Mouse (Mus musculus) CH12.LX (cell line): ENCODE data around the gene Gpr34. TPM values are rescaled to one million over a fixed set of nuclear protein-coding genes. Genes with fewer than 3 reads are reported as not detected.

Experiments
- DNase-seq: peaks from one replicate; pipeline ENCODE4 v3.0.0-alpha.2; 2013; ENCODE audit errors: extremely low read depth
- H3K27ac ChIP-seq: 2 replicates; pipeline ENCODE4 v1.5.1; 2012; ENCODE audit warnings: low read depth, mild to moderate bottlenecking, control low read depth, moderate library complexity; ENCODE audit not compliant: insufficient read depth
- H3K27me3 ChIP-seq: replicated peaks from 2 replicates; pipeline ENCODE3; 2012; ENCODE audit warnings: inconsistent platforms
- H3K36me3 ChIP-seq, 2 experiments: replicated peaks in 1 of 2; 2 replicates each; pipeline versions ENCODE3 to v1.6.1; 2012; ENCODE audit warnings: inconsistent platforms in 1 of 2, low read length in 1 of 2, mild to moderate bottlenecking in 1 of 2, mixed read lengths in 1 of 2, moderate library complexity in 1 of 2; ENCODE audit not compliant: control insufficient read depth in 1 of 2, insufficient read depth in 1 of 2
- H3K4me1 ChIP-seq, 2 experiments: 2 replicates each; pipeline ENCODE4 v1.6.1; 2012; ENCODE audit warnings: inconsistent platforms in 1 of 2, moderate library complexity in 1 of 2; ENCODE audit not compliant: insufficient read depth in 2 of 2, control insufficient read depth in 1 of 2
- H3K4me2 ChIP-seq: 2 replicates; pipeline ENCODE4 v1.6.1; 2012; ENCODE audit warnings: low read depth, mild to moderate bottlenecking, control low read depth; ENCODE audit not compliant: poor library complexity, insufficient read depth, severe bottlenecking
- H3K4me3 ChIP-seq, 3 experiments: fragments of 150-350 bp in 1 of 3; sonication (generic) in 1 of 3; replicated peaks in 1 of 3; 2 replicates each; pipeline versions ENCODE3 to v1.5.1; 2011 to 2012; ENCODE audit warnings: low read depth in 2 of 3, low read length in 2 of 3, mild to moderate bottlenecking in 2 of 3, moderate library complexity in 2 of 3, control low read depth in 1 of 3, improper control_type of control experiment in 1 of 3, inconsistent platforms in 1 of 3, mixed read lengths in 1 of 3; ENCODE audit not compliant: poor library complexity in 1 of 3
- H3K79me2 ChIP-seq: replicated peaks from 2 replicates; pipeline ENCODE4 v1.6.1; 2012; ENCODE audit warnings: mild to moderate bottlenecking, moderate library complexity; ENCODE audit not compliant: control insufficient read depth, poor library complexity, insufficient read depth, severe bottlenecking; ENCODE audit errors: extremely low read depth
- H3K9ac ChIP-seq: 2 replicates; pipeline ENCODE4 v1.6.1; 2012; ENCODE audit warnings: low read depth, mild to moderate bottlenecking, control low read depth, moderate library complexity; ENCODE audit not compliant: insufficient read depth
- H3K9me3 ChIP-seq: replicated peaks from 2 replicates; pipeline ENCODE3; 2012; ENCODE audit warnings: low read length, inconsistent platforms, mixed read lengths
- BHLHE40 ChIP-seq: IDR thresholded peaks from 2 replicates; pipeline ENCODE4 v1.6.1; 2011; ENCODE audit warnings: mild to moderate bottlenecking, low read depth, low read length, improper control_type of control experiment
- CHD1 ChIP-seq: IDR thresholded peaks from 2 replicates; pipeline ENCODE4 v1.6.1; 2012; ENCODE audit warnings: low read depth, low read length, improper control_type of control experiment, inconsistent platforms
- CHD2 ChIP-seq: IDR thresholded peaks from 2 replicates; pipeline ENCODE4 v1.6.1; 2011; ENCODE audit warnings: low read length, improper control_type of control experiment
- CTCF ChIP-seq, 2 experiments: IDR thresholded peaks in 1 of 2; conservative IDR thresholded peaks in 1 of 2; 2 replicates each; pipeline ENCODE4 v1.5.1; 2011 to 2012; ENCODE audit warnings: low read depth in 2 of 2, low read length in 2 of 2, improper control_type of control experiment in 1 of 2, inconsistent platforms in 1 of 2, mild to moderate bottlenecking in 1 of 2, moderate library complexity in 1 of 2
- E2F4 ChIP-seq: IDR thresholded peaks from 2 replicates; pipeline ENCODE4 v1.6.1; 2011; ENCODE audit warnings: low read depth, low read length, improper control_type of control experiment; ENCODE audit not compliant: insufficient replicate concordance
- ELF1 ChIP-seq: IDR thresholded peaks from 2 replicates; pipeline ENCODE4 v1.6.1; 2014; ENCODE audit warnings: low read depth, mild to moderate bottlenecking, inconsistent platforms, low read length, improper control_type of control experiment
- EP300 ChIP-seq: IDR thresholded peaks from 2 replicates; pipeline ENCODE4 v1.6.1; 2011; ENCODE audit warnings: low read length, improper control_type of control experiment
- ETS1 ChIP-seq: conservative IDR thresholded peaks from 2 replicates; pipeline ENCODE4 v1.6.1; 2012; ENCODE audit warnings: low read depth, mild to moderate bottlenecking, inconsistent platforms, low read length, improper control_type of control experiment, moderate library complexity
- GABPA ChIP-seq: IDR thresholded peaks from 2 replicates; pipeline ENCODE4 v1.6.1; 2012; ENCODE audit warnings: low read depth, low read length, improper control_type of control experiment, inconsistent platforms; ENCODE audit not compliant: insufficient replicate concordance
- HCFC1 ChIP-seq: IDR thresholded peaks from 2 replicates; pipeline ENCODE4 v1.6.1; 2012; ENCODE audit warnings: low read depth, mild to moderate bottlenecking, inconsistent platforms, low read length, improper control_type of control experiment
- IRF4 ChIP-seq: IDR thresholded peaks from 2 replicates; pipeline ENCODE4 v1.6.1; 2014; ENCODE audit warnings: low read depth, mild to moderate bottlenecking, inconsistent platforms, low read length, improper control_type of control experiment
- JUN ChIP-seq: IDR thresholded peaks from 2 replicates; pipeline ENCODE4 v1.6.1; 2011; ENCODE audit warnings: low read depth, mild to moderate bottlenecking, low read length, improper control_type of control experiment, moderate library complexity; ENCODE audit not compliant: insufficient read depth
- JUND ChIP-seq: conservative IDR thresholded peaks from 2 replicates; pipeline ENCODE4 v1.6.1; 2011; ENCODE audit warnings: low read depth, low read length, improper control_type of control experiment
- KAT2A ChIP-seq: IDR thresholded peaks from 2 replicates; pipeline ENCODE4 v1.6.1; 2012; ENCODE audit warnings: low read length, improper control_type of control experiment, inconsistent platforms; ENCODE audit not compliant: insufficient replicate concordance
- MAFK ChIP-seq: IDR thresholded peaks from 2 replicates; pipeline ENCODE4 v1.6.1; 2011; ENCODE audit warnings: low read length, improper control_type of control experiment; ENCODE audit not compliant: insufficient replicate concordance
- MAX ChIP-seq: IDR thresholded peaks from 2 replicates; pipeline ENCODE4 v1.6.1; 2011; ENCODE audit warnings: low read length, improper control_type of control experiment
- MAZ ChIP-seq: IDR thresholded peaks from 2 replicates; pipeline ENCODE4 v1.6.1; 2012; ENCODE audit warnings: low read depth, mild to moderate bottlenecking, inconsistent platforms, low read length, improper control_type of control experiment, moderate library complexity
- MEF2A ChIP-seq: IDR thresholded peaks from 2 replicates; pipeline ENCODE4 v1.6.1; 2014; ENCODE audit warnings: low read depth, mild to moderate bottlenecking, inconsistent platforms, low read length, improper control_type of control experiment, borderline replicate concordance
- MXI1 ChIP-seq: IDR thresholded peaks from 2 replicates; pipeline ENCODE4 v1.6.1; 2011; ENCODE audit warnings: mild to moderate bottlenecking, low read depth, low read length, improper control_type of control experiment
- MYC ChIP-seq: IDR thresholded peaks from 2 replicates; pipeline ENCODE4 v1.6.1; 2011; ENCODE audit warnings: low read depth, mild to moderate bottlenecking, improper control_type of control experiment, low read length
- NELFE ChIP-seq: IDR thresholded peaks from 2 replicates; pipeline ENCODE4 v1.6.1; 2011; ENCODE audit warnings: low read depth, low read length, improper control_type of control experiment
- NRF1 ChIP-seq: IDR thresholded peaks from 2 replicates; pipeline ENCODE4 v1.6.1; 2014; ENCODE audit warnings: low read depth, mild to moderate bottlenecking, inconsistent platforms, low read length, improper control_type of control experiment, moderate library complexity
- PAX5 ChIP-seq: IDR thresholded peaks from 2 replicates; pipeline ENCODE4 v1.6.1; 2012; ENCODE audit warnings: low read length, inconsistent platforms, mixed read lengths
- POLR2A ChIP-seq: IDR thresholded peaks from 2 replicates; pipeline ENCODE4 v1.6.1; 2011; ENCODE audit warnings: low read depth, mild to moderate bottlenecking, improper control_type of control experiment, low read length
- POLR2AphosphoS2 ChIP-seq: IDR thresholded peaks from 2 replicates; pipeline ENCODE4 v1.6.1; 2011; ENCODE audit warnings: low read depth, low read length, improper control_type of control experiment
- RAD21 ChIP-seq: IDR thresholded peaks from 2 replicates; pipeline ENCODE4 v1.6.1; 2011; ENCODE audit warnings: low read depth, mild to moderate bottlenecking, low read length, improper control_type of control experiment, moderate library complexity
- RCOR1 ChIP-seq: conservative IDR thresholded peaks from 2 replicates; pipeline ENCODE4 v1.6.1; 2012; ENCODE audit warnings: low read depth, mild to moderate bottlenecking, inconsistent platforms, low read length, improper control_type of control experiment
- SIN3A ChIP-seq: IDR thresholded peaks from 2 replicates; pipeline ENCODE4 v1.6.1; 2012; ENCODE audit warnings: low read length, improper control_type of control experiment, inconsistent platforms
- SMC3 ChIP-seq: IDR thresholded peaks from 2 replicates; pipeline ENCODE4 v1.6.1; 2011; ENCODE audit warnings: low read depth, low read length, improper control_type of control experiment
- TBP ChIP-seq: conservative IDR thresholded peaks from 2 replicates; pipeline ENCODE4 v1.6.1; 2011; ENCODE audit warnings: low read depth, low read length, improper control_type of control experiment
- TCF12 ChIP-seq: IDR thresholded peaks from 2 replicates; pipeline ENCODE4 v1.6.1; 2014; ENCODE audit warnings: low read depth, mild to moderate bottlenecking, inconsistent platforms, low read length, improper control_type of control experiment
- UBTF ChIP-seq: IDR thresholded peaks from 2 replicates; pipeline ENCODE4 v1.6.1; 2012; ENCODE audit warnings: low read depth, mild to moderate bottlenecking, inconsistent platforms, low read length, improper control_type of control experiment, moderate library complexity
- USF1 ChIP-seq: IDR thresholded peaks from 2 replicates; pipeline ENCODE4 v1.6.1; 2014; ENCODE audit warnings: low read depth, mild to moderate bottlenecking, inconsistent platforms, low read length, improper control_type of control experiment
- USF2 ChIP-seq: conservative IDR thresholded peaks from 2 replicates; pipeline ENCODE4 v1.6.1; 2011; ENCODE audit warnings: low read depth, low read length, improper control_type of control experiment
- ZC3H11A ChIP-seq: IDR thresholded peaks from 2 replicates; pipeline ENCODE4 v1.6.1; 2012; ENCODE audit warnings: low read depth, mild to moderate bottlenecking, inconsistent platforms, low read length, improper control_type of control experiment
- ZKSCAN1 ChIP-seq: IDR thresholded peaks from 2 replicates; pipeline ENCODE4 v1.6.1; 2012; ENCODE audit warnings: low read depth, inconsistent platforms, low read length, improper control_type of control experiment, borderline replicate concordance
- ZMIZ1 ChIP-seq: IDR thresholded peaks from 2 replicates; pipeline ENCODE4 v1.6.1; 2012; ENCODE audit warnings: low read depth, mild to moderate bottlenecking, inconsistent platforms, low read length, improper control_type of control experiment
- ZNF384 ChIP-seq: IDR thresholded peaks from 2 replicates; pipeline ENCODE4 v1.6.1; 2012; ENCODE audit warnings: low read depth, low read length, improper control_type of control experiment, inconsistent platforms
- dilution Hi-C: fragments of 300-500 bp; cut with MboI; formaldehyde crosslinking; loops from 2 replicates; pipeline ENCODE4 v1.14.3; 2020; ENCODE audit warnings: low sequenced_read_pairs; ENCODE audit not compliant: extremely low pct_unique_long_range_greater_than_20kb, extremely low pct_ligation_motif_present
- in situ Hi-C: fragments of 300-500 bp; cut with MboI; formaldehyde crosslinking; loops from 3 replicates; pipeline ENCODE4 v1.14.3; 2019; ENCODE audit warnings: low sequenced_read_pairs, low pct_ligation_motif_present, low pct_unique_long_range_greater_than_20kb, mixed read lengths
- polyA plus RNA-seq: library from polyadenylated mRNA; unstranded; fragments of >175 nt; gene quantifications from 2 replicates; pipeline ENCODE4 v1.2.1, GENCODE M21; 2012; ENCODE audit warnings: low read depth; ENCODE audit not compliant: insufficient read length
- total RNA-seq, 2 experiments: library from RNA; depleted of rRNA; stranded (reverse); fragments of 300-350 nt in 1 of 2; fragments of >200 nt in 1 of 2; gene quantifications; 2 replicates each; pipeline ENCODE4 v1.2.3; 2012 to 2014

Gpr34 gene
- total and polyA plus RNA-seq, 3 experiments, result 1.5 to 15.7 (median 4.1) TPM

- peak overlapping the region; percentile 26; the same call in 1 of the 2 replicates for H3K9ac ChIP-seq
- peak overlapping the region; percentile 88 for H3K27ac ChIP-seq
- H3K4me3 ChIP-seq, result no peak overlapping the region
- in situ Hi-C loops (loop anchor here (10.0 to 25.0 kb wide), 2 partner anchors 194 to 421 kb away; partner anchors contain the start of gene Nyx), dilution Hi-C loops (no loop called here)
- no peaks in the 10 kb centered on the region for H3K27me3 ChIP-seq
- no peaks in the 10 kb centered on the region for H3K36me3 ChIP-seq
- DNase-seq, result peak; percentile 67
- no peaks in the 10 kb centered on the region for H3K79me2 ChIP-seq
- peak overlapping the region; percentile 36; the same call in 1 of the 2 replicates for H3K4me2 ChIP-seq
- no peaks in the 10 kb centered on the region for H3K9me3 ChIP-seq
- H3K4me1 ChIP-seq, result peaks cover 8 to 34% of the 10 kb centered on the region in 2 experiments; a peak in 3 of 4 replicates
- TF ChIP-seq SMC3 (no peak), MAX (0 out of 2 replicates have a peak, but pooled peaks have one; percentile 13), TCF12 (peak; percentile 52; the same call in 1 of the 2 replicates), NRF1 (no peak), POLR2AphosphoS2 (no peak), JUND (peak; percentile 64), USF2 (no peak), CTCF (conservative IDR thresholded peaks at IDR 0.05 in 1 of 2, IDR thresholded peaks at IDR 0.05 in 1 of 2; ENCODE audit: low read depth in 2 of 2, low read length in 2 of 2) (no peak), GABPA (no peak), ETS1 (peak; percentile 62), MXI1 (peak; percentile 27; the same call in 1 of the 2 replicates), ZKSCAN1 (no peak), ZMIZ1 (no peak), RCOR1 (no peak), JUN (peak; percentile 43; the same call in 1 of the 2 replicates), IRF4 (peak; percentile 87), KAT2A (0 out of 2 replicates have a peak, but pooled peaks have one; percentile 39), ELF1 (0 out of 2 replicates have a peak, but pooled peaks have one; percentile 10), BHLHE40 (peak; percentile 64), E2F4 (no peak), MEF2A (0 out of 2 replicates have a peak, but pooled peaks have one; percentile 18), CHD2 (peak; percentile 57), CHD1 (no peak), NELFE (no peak), USF1 (no peak), SIN3A (no peak; the same call in 1 of the 2 replicates), ZNF384 (0 out of 2 replicates have a peak, but pooled peaks have one; percentile 15), POLR2A (no peak), RAD21 (no peak), MYC (peak; percentile 68; the same call in 1 of the 2 replicates), ZC3H11A (no peak), MAZ (no peak), EP300 (peak; percentile 75), MAFK (no peak), TBP (no peak), HCFC1 (no peak), PAX5 (no peak), UBTF (no peak)
These were observed 26.8 kb downstream of the Gpr34 start for GRCm38 (mm10) chrX:13658616-13659140.
